Mouse (Mus musculus) CH12.LX (cell line): ENCODE data around the gene Sfta2.

Experiments
- CTCF ChIP-seq, 2 experiments: IDR thresholded peaks in 1 of 2; conservative IDR thresholded peaks in 1 of 2; 2 replicates each; pipeline ENCODE4 v1.5.1; 2011 to 2012; ENCODE audit warnings: low read depth in 2 of 2, low read length in 2 of 2, improper control_type of control experiment in 1 of 2, inconsistent platforms in 1 of 2, mild to moderate bottlenecking in 1 of 2, moderate library complexity in 1 of 2
- ELF1 ChIP-seq: IDR thresholded peaks from 2 replicates; pipeline ENCODE4 v1.6.1; 2014; ENCODE audit warnings: low read depth, mild to moderate bottlenecking, inconsistent platforms, low read length, improper control_type of control experiment
- EP300 ChIP-seq: IDR thresholded peaks from 2 replicates; pipeline ENCODE4 v1.6.1; 2011; ENCODE audit warnings: low read length, improper control_type of control experiment
- HCFC1 ChIP-seq: IDR thresholded peaks from 2 replicates; pipeline ENCODE4 v1.6.1; 2012; ENCODE audit warnings: low read depth, mild to moderate bottlenecking, inconsistent platforms, low read length, improper control_type of control experiment
- JUND ChIP-seq: conservative IDR thresholded peaks from 2 replicates; pipeline ENCODE4 v1.6.1; 2011; ENCODE audit warnings: low read depth, low read length, improper control_type of control experiment
- MEF2A ChIP-seq: IDR thresholded peaks from 2 replicates; pipeline ENCODE4 v1.6.1; 2014; ENCODE audit warnings: low read depth, mild to moderate bottlenecking, inconsistent platforms, low read length, improper control_type of control experiment, borderline replicate concordance
- MXI1 ChIP-seq: IDR thresholded peaks from 2 replicates; pipeline ENCODE4 v1.6.1; 2011; ENCODE audit warnings: mild to moderate bottlenecking, low read depth, low read length, improper control_type of control experiment
- NRF1 ChIP-seq: IDR thresholded peaks from 2 replicates; pipeline ENCODE4 v1.6.1; 2014; ENCODE audit warnings: low read depth, mild to moderate bottlenecking, inconsistent platforms, low read length, improper control_type of control experiment, moderate library complexity
- POLR2A ChIP-seq: IDR thresholded peaks from 2 replicates; pipeline ENCODE4 v1.6.1; 2011; ENCODE audit warnings: low read depth, mild to moderate bottlenecking, improper control_type of control experiment, low read length
- POLR2AphosphoS2 ChIP-seq: IDR thresholded peaks from 2 replicates; pipeline ENCODE4 v1.6.1; 2011; ENCODE audit warnings: low read depth, low read length, improper control_type of control experiment
- SMC3 ChIP-seq: IDR thresholded peaks from 2 replicates; pipeline ENCODE4 v1.6.1; 2011; ENCODE audit warnings: low read depth, low read length, improper control_type of control experiment
- USF1 ChIP-seq: IDR thresholded peaks from 2 replicates; pipeline ENCODE4 v1.6.1; 2014; ENCODE audit warnings: low read depth, mild to moderate bottlenecking, inconsistent platforms, low read length, improper control_type of control experiment

- TF ChIP-seq JUND (no peak), USF1 (no peak), EP300 (no peak), NRF1 (no peak), HCFC1 (no peak), SMC3 (no peak), CTCF (conservative IDR thresholded peaks at IDR 0.05 in 1 of 2, IDR thresholded peaks at IDR 0.05 in 1 of 2; ENCODE audit: low read depth in 2 of 2, low read length in 2 of 2) (no peak), MXI1 (no peak), MEF2A (no peak), ELF1 (no peak), POLR2A (no peak), POLR2AphosphoS2 (no peak)
Measured at GRCm38 (mm10) chr17:35554321-35554720, 47.0 kb upstream of the Sfta2 start.
